Mouse (Mus musculus): ENCODE results near the gene Vipr1.

Gene Vipr1

GRCm38 (mm10) chr9:121677476-121677875, 35.0 kb downstream of the Vipr1 start:
- DNase-seq (ENCODE audit: low spot score in 2 of 2) = no peak

DNA sequence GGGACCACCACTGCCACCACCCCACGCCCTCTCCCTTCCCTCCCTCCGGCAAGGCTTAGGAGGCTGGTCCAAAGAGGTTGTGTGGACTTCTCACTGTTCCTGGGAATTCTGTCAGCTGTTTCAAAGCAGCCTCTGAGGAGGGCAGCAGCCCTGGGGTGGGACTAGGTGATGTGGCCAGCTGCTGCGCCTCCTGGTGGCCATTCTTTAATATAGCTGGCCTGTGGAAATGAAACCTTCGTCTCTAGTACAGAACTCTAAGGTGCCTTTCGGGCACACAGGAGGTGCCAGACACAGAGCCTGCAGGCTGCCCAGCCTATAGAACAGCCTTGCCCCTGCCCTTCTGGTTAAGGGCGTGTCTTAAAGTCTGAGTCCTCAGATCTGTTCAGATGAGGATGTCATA, 37.0 kb downstream of the Vipr1 start:
- no peak for DNase-seq (ENCODE audit: low spot score in 2 of 2)

GRCm38 (mm10) chr9:121681191-121681590, 38.7 kb downstream of the Vipr1 start:
- DNase-seq (ENCODE audit: low spot score in 2 of 2) = no peak

DNA sequence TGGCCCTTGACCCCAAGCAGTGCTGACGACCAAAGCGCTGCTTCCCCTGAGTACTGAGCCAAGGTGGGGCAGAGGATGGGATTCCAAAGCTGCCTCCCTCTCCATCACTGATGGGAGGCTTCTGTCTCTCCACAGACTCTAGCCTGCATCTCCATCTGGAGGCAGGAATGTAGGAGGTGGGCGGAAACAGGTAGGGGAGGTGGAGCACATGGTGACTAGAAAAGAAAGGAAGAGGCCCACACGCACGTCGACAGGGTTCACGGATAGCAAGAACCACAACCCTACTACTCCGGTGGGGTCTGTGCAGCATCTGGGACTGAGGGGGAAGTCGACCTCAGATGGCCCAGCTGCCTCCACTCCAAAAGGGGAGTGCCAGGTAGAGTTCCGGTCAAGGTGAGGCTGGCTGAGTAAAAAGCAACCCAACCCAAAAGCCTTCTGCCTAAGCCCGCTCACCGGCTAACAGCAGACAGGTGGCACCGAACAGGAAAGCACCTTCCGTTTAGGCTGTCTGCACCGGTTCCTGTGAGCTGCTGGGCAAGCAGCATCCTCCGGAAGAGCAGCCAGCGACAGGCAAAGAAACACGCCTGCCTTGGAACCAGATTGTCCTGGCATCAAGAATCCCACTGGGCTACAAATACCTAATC, 39.6 kb downstream of the Vipr1 start:
- DNase-seq (ENCODE audit: low spot score in 2 of 2) = no peak

GRCm38 (mm10) chr9:121684702-121685101, 42.2 kb downstream of the Vipr1 start:
- no peak for DNase-seq (ENCODE audit: low spot score in 2 of 2)

GRCm38 (mm10) chr9:121690200-121690651, 47.7 kb downstream of the Vipr1 start:
- DNase-seq (ENCODE audit: low spot score in 2 of 2) = peak; percentile 59 to 66

DNA sequence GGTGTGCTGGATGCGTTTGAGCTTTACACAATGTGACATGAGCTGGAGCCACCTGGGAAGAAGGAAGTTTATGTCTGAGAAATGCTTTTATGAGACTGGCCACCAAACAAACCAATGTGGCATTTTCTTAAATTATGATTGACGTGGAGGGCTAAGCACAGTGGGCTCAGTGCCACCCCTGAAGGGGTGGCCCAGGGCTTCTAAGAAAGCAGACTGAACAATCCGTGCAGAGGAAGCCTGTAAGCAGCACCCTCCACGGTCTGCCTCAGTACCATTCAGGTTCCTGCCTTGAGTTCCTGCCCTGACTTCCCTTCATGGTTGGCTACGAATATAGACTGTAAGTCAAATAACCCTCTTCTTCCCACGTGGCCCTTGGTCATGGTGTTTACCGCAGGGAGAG, 48.2 kb downstream of the Vipr1 start:
- DNase-seq (ENCODE audit: low spot score in 2 of 2) = no peak

GRCm38 (mm10) chr9:121694736-121695135, 52.2 kb downstream of the Vipr1 start:
- no peak for DNase-seq (ENCODE audit: low spot score in 2 of 2)

DNA sequence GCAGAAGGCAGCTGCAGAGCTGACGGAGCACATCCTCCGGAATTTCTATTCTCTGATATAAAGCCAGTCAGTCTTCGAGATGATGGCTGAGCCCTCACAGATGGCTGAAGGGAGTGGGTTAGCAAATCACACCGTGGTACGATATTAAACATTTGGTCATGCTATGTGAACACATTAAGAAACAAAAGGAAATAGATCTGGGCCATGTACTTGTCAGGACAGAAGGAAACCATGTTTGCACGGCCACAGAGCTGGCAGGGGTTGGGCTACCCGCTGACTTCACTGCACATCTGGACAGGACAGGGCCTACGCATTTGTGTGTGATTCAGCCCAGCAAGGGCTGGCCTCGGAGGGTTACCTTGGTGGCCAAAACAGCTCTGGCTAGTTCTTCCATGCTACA, 54.1 kb downstream of the Vipr1 start:
- no peak for DNase-seq (ENCODE audit: low spot score in 2 of 2)

GRCm38 (mm10) chr9:121697150-121698049, 54.9 kb downstream of the Vipr1 start:
- DNase-seq (ENCODE audit: low spot score in 2 of 2) = no peak

DNA sequence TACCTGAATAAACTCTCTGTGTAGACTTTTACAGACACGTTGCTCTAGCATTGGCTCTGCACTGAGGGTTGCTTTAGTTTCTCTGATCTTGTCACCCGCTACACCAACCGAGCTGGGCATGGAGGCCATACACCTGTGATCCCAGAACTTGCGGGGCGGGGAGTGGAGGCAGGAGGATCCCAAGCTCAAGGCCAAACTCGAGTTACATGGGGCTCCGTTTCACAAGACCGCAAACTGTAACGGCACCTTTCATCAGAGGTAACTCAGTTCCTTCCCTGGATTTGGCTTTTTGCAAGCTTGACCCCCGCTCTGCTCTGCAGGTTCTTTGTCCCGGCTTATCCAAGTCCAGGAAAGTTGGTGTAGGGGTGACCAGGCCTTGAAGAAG, 61.7 kb downstream of the Vipr1 start:
- DNase-seq (ENCODE audit: low spot score in 2 of 2) = no peak

DNA sequence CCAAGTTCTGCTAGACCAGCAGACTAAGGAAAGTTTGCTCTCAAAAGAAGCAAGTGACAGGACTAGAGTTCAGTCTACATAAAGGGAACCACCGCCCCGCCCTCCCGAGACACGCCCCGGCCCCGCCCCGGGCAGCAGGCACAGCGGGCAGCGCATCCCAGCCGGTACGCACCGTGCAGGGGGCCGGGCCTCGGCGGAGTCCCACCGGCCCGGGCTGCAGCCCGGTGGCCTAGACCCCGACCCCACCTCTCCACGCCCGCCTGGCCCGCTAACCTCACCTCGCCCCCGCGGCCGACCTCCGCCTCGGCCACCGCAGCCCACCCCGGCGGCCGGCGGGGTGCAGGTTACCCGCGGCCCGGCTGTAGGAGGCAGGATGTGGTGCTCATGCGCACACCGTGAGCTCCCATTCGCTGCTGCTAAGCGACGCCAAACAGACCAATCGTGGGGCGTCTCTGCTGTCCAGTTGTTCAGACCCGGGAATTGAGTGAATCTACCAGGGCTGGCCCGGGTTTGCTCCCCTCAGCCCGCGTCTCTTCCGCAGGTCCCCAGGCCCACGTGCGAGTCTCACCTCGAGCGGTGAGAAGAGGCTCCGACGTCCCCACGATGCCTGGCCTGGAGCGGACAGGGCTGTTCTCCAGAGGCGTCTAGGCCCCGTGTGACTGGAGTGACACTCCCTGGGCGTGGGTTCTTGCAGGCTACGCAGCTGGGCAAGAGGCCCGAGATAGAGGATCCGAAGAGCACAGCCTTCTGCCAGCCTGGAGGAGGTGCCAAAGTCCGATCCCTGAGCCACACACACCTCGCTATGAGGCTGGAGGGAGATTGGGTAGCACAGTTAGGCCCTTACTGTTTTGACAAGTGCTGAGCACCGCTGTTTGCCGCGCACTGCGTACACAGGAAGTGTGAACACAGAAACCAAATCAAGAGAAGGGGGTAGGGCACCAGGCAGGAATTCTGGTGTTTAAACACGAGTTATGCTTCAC, 62.4 kb downstream of the Vipr1 start, which contains the start of gene Sec22c:
Gene Sec22c, minus strand, starts transcription at position 845 of the 980 bp plus-strand sequence.
- peak; percentile 83 to 86 for DNase-seq (ENCODE audit: low spot score in 2 of 2)

DNA sequence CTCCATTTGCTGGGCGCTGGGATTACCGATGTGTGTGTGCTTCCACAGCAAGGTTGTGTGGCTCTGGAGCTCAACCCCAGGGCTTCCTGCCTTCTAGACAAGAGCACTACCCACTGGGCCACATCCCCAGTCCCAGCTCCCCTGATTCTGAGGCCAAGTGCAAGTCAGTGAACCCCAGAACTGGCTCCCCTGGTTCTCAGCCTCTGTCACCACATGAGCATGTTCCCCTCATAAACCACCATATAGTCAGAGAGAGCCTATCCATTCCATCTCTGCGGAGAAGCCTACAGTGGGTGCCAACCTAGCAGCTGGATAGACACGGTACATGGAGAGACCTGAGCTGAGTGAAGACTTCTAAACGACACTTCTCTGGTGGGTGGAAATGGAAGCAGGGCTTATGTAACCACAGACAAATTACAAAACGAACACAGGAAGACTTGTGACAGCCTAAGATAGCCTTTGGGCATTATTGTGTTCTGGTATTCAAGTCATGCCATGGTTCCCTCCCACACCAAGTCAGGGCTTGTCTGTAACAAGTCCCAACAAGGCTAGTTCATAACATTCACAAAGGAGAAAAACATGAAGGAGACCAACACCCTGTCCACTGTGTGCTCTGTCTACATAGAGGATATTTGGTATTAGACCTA, 63.6 kb downstream of the Vipr1 start:
- DNase-seq (ENCODE audit: low spot score in 2 of 2) = no peak

GRCm38 (mm10) chr9:121707801-121708200, 65.3 kb downstream of the Vipr1 start:
- DNase-seq (ENCODE audit: low spot score in 2 of 2) = no peak

DNA sequence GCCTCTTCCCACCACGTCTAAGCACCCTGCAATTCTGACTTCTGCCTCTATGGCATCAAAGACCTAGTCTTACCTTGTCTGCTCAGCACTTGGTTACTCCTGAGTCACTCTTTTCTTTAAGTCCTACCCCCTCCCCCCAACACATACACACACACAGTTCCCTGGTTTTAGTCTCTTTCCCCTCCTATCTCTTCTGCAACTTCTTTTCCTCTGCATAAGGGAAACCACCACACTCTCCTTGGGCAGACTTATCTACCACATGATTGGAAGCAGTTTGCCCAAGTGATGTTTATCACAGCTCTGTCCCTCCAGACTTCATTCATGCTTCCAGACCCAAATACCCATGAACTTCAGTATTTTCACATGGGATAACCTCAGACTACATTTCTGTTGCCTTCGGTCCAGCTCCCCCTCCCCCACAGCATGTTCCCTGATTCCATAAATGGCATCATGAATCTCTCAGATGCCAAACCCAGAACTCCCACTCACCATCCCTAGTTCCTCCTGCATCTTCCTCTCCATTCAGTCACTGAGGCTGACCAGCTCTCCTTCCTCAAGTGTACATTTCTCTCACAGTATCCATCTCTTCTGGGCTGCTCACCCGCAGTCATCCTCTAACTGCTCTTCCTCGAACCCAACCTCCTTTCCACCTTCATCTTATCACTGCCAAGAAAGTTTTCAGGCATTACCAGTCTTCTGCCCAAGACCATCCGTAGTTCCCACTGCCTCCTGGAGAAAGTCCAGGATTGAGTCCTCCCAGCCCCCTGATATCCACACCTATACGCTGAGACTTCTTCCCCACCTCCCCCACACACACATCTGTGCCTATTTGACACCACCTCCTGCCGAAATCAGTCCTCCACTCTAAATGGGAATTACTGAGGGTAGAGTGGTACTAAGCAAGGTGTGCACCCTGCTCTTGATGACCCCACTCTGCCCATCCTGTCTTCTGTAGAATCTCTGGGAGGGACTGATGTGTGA, 66.3 kb downstream of the Vipr1 start:
- DNase-seq (ENCODE audit: low spot score in 2 of 2) = no peak

DNA sequence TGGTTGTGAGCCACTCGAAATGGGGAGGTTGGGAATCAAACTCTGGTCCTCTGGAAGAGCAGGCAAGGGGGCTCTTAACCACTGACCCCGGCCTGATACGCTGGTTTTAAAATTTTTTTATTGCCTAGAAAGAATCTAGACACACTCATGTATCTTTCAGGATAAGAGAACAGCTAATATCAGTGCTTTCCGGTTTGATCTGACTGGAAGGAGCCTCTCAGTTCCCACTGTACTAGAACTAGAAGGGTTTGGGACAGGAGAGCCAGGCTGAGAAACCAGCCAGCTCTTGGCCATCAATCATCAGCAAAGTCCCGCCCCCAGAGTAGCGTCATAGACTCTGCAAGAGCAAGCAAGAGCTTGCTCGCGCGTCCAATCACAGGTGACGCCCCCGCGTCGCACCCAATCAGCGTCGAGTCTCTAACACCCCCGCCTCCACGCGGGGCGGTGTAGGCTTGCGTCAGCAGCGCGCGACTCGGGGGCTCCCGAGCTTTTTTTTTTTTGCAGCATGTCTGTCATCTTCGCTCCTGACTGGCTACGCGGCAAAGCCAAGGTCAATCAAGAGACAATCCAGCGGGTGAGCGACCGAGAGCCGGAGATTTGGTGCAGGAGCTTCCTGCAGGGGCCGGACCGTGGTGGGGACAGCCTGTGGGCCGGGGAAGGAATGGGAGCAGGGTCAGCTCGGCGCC, 67.5 kb downstream of the Vipr1 start, which contains the start of gene Ss18l2:
Gene Ss18l2, plus strand, starts transcription at position 432 of the 686 bp plus-strand sequence.
- peak; percentile 98 to 99 for DNase-seq (ENCODE audit: low spot score in 2 of 2)

- no peak for DNase-seq (ENCODE audit: low spot score in 2 of 2)
These were observed 68.1 kb downstream of the Vipr1 start for GRCm38 (mm10) chr9:121710584-121710975.

DNA sequence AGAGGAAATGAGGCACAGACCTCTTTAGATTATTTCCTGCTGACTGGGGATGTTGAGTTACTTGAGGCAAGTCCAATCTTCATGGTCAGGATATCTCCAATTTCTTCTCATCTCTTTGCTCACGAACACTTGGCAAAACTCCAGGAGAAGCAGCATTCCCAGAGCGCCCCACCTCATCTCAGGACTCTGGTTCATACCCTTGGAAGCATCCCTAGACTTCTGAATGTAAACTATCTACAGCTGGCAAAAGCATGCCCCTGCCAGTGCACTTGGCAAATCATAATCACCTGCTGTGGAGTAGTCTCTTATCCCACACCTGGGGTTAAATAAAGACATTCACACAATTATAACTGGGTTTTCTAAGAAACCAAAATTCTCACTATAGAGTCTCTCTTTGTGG, 74.5 kb downstream of the Vipr1 start:
- DNase-seq (ENCODE audit: low spot score in 2 of 2) = no peak

DNA sequence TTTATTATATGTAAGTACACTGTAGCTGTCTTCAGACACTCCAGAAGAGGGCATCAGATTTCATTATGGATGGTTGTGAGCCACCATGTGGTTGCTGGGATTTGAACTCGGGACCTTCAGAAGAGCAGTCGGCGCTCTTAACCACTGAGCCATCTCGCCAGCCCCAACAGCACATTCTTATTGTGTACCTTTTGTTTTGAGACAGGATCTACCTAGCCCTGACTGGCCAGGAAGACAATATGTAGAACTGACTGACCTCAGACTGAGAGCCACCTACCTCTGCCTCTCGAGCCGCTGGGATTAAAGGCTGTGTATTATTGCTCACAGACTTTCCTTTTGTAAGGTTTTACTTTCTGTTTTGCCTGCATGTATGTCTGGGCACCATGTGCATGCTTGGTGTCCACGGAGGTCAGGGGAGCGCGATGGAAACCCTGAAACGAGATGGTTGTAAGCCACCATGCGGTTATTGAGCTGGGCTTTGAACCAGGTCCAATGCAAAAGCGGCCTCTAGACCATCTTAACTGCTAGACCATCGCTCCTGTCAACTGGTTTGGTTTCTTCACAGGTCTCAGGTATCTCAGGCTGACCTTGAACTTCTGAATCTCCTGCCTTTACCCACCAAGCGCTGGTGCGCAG, 75.7 kb downstream of the Vipr1 start:
- no peak for DNase-seq (ENCODE audit: low spot score in 2 of 2)
